Mouse (Mus musculus): ENCODE measurements at regions not wholly inside any gene's neighbourhood (a gene's known extent, or its start where the extent isn't known, plus 50 kb on each side); places are given as distances from the start of the nearest gene placed in this dataset.

DNA sequence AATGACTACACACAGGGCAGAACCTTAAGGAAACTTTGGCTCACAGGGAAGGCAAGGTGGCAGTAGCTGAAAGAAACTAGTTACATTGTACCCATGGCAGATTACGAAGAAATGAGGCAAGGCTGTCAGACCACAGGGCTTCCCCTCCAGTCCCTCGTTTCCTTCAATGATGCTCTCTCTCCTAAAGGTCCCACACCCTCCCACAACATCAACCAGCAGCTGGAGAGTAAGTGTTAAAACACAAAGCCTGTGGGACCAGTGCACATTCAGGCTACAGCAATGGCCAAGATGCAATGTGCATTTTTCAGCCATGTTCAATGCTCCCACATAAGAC lies 355.5 kb downstream of the Ankrd50 start:
- Histone ChIP-seq H3K79me2 (ENCODE audit: control insufficient read depth, insufficient read depth, low read length) (no peaks in the 10 kb centered on the region), H3K27ac (replicated peaks; ENCODE audit: insufficient read depth, low read depth, low read length) (peak overlapping the region; percentile 15; the same call in 1 of the 2 replicates), H3K4me1 (ENCODE audit: control insufficient read depth, insufficient read depth, low read length) (peaks cover 9% of the 10 kb centered on the region), H3K4me3 (ENCODE audit: insufficient read depth, low read depth, low read length) (no peak overlapping the region), H3K36me3 (ENCODE audit: control insufficient read depth, insufficient read depth, low read length) (no peaks in the 10 kb centered on the region), H3K9ac (ENCODE audit: low read depth, low read length) (no peak overlapping the region), H3K27me3 (ENCODE audit: control insufficient read depth, insufficient read depth, low read length) (no peaks in the 10 kb centered on the region)
- TF ChIP-seq CTCF (IDR thresholded peaks at IDR 0.05; ENCODE audit: low read depth, low read length) (no peak), POLR2A (IDR thresholded peaks at IDR 0.05; ENCODE audit: extremely low read depth, insufficient read depth, low read length) (no peak)
- DNase-seq (ENCODE audit: extremely low read depth, low read depth, low spot score), result no peak
- WGBS, result 24% methylated on average over 2 of the region's 2 CpGs

DNA sequence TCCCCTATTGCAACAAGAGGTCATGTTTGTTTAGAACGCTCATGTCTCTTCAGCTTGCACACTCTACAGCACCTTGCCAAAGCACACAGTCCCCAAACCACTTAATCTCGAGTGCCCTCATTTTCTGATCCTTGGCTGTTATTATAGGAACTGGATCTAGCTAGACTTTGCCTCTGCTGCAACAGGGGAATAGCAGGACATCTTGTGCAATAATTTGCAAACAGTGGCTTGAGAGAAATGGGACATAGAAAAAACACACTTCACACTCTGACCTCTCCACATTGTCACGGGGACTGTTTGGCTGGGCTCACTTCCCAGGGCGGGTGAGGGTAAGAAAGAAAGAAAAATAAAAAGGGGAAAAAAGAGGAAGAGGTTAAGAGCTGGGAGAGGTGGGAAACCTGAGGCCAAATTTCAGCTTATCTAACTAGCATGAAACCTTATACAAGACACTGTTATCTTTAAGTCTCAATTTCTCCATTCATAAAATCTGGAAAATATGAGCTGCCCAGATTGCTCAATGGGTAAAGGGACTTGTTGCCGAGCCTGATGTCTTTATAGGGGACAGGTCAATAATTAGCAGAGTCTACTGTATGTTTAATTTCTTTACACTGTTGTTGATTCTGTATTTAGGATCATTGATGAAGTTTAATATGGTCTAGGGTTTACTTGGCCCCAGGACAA lies 356.0 kb downstream of the Ankrd50 start:
- Histone ChIP-seq H3K79me2 (ENCODE audit: control insufficient read depth, insufficient read depth, low read length) (no peaks in the 10 kb centered on the region), H3K27ac (replicated peaks; ENCODE audit: insufficient read depth, low read depth, low read length) (peak overlapping the region; percentile 15), H3K4me1 (ENCODE audit: control insufficient read depth, insufficient read depth, low read length) (peaks cover 9% of the 10 kb centered on the region), H3K36me3 (ENCODE audit: control insufficient read depth, insufficient read depth, low read length) (no peaks in the 10 kb centered on the region), H3K27me3 (ENCODE audit: control insufficient read depth, insufficient read depth, low read length) (no peaks in the 10 kb centered on the region), H3K4me3 (ENCODE audit: insufficient read depth, low read depth, low read length) (no peak overlapping the region), H3K9ac (ENCODE audit: low read depth, low read length) (no peak overlapping the region)
- WGBS, result 14% methylated on average over 5 of the region's 5 CpGs
- TF ChIP-seq CTCF (IDR thresholded peaks at IDR 0.05; ENCODE audit: low read depth, low read length), result no peak
- TF ChIP-seq POLR2A (IDR thresholded peaks at IDR 0.05; ENCODE audit: extremely low read depth, insufficient read depth, low read length), result no peak
- DNase-seq (ENCODE audit: extremely low read depth, low read depth, low spot score), result peak; percentile 100

- TF ChIP-seq CTCF (IDR thresholded peaks at IDR 0.05; ENCODE audit: low read depth, low read length) (no peak), POLR2A (IDR thresholded peaks at IDR 0.05; ENCODE audit: extremely low read depth, insufficient read depth, low read length) (no peak)
- WGBS, result 3% methylated on average over 7 of the region's 7 CpGs
- Histone ChIP-seq H3K4me3 (ENCODE audit: insufficient read depth, low read depth, low read length) (no peak overlapping the region), H3K27ac (replicated peaks; ENCODE audit: insufficient read depth, low read depth, low read length) (peak overlapping the region; percentile 44; the same call in 1 of the 2 replicates), H3K36me3 (ENCODE audit: control insufficient read depth, insufficient read depth, low read length) (no peaks in the 10 kb centered on the region), H3K27me3 (ENCODE audit: control insufficient read depth, insufficient read depth, low read length) (no peaks in the 10 kb centered on the region), H3K79me2 (ENCODE audit: control insufficient read depth, insufficient read depth, low read length) (no peaks in the 10 kb centered on the region), H3K4me1 (ENCODE audit: control insufficient read depth, insufficient read depth, low read length) (peaks cover 6% of the 10 kb centered on the region; the same call in 1 of the 2 replicates), H3K9ac (ENCODE audit: low read depth, low read length) (peak overlapping the region; percentile 44; the same call in 1 of the 2 replicates)
- DNase-seq (ENCODE audit: extremely low read depth, low read depth, low spot score), result peak; percentile 87
Observed at GRCm38 (mm10) chr3:38116071-38116787, 368.4 kb downstream of the Ankrd50 start.

DNA sequence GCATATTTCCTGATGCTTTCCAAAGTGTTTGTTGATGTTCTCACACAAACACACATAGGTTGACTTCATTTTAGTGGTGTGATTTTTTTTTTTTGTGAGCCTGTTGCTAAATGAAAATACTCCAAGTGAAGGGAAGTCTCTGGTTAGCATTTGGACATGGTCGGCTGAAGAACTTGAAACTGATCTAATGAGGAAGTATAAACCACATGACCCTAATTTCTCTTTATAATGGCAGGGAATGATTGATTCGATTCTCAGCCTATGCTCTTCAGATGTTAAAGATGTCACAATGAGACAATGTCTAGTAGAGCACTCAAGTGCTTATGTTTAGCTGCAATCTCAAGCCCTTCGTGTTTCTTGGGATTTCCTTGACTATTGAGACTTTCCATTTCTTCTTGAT lies 372.1 kb downstream of the Ankrd50 start:
- no peak overlapping the region for H3K4me3 ChIP-seq (ENCODE audit: insufficient read depth, low read depth, low read length)
- no peak for DNase-seq (ENCODE audit: extremely low read depth, low read depth, low spot score)

DNA sequence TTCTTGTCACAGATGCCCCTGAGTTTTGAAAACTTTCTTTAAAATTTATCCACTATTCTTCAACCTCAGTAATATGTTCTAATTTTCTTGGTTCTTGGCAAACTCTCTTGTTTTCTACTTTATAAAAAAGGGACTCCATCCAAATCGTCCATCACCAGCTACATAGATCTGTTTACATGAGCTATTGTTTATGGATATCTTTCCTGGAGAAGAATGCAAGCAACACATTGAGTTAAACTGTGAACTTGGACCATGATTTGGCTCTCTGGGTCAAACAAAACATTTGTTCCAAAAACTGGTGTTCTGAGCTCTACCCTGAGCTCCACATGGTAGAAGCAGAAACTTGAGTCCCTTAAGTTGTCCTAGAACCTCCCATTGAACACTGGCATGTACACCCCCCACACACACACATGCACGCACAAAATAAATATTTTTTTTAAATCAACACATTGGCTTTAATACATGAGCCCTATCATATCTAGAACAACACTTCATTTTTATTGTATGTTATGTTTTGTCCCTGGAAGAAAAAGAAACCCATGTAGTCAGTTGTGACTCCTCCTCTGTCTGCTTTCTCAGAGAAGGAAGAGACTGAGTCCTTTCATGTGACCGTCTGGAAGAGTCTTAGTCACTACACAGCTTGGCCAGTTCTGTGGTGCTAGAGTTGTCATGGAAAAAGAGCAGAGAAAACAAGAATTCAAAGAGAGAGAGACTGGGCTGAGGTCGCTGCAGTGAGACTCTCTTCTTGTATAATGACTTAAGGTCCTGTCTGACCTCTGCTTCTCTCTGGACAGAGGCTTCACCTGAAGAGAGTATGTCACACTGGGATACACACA lies 379.4 kb downstream of the Ankrd50 start:
- no peak overlapping the region for H3K27ac ChIP-seq (replicated peaks; ENCODE audit: insufficient read depth, low read depth, low read length)
- H3K4me1 ChIP-seq (ENCODE audit: control insufficient read depth, insufficient read depth, low read length), result no peaks in the 10 kb centered on the region; the same call in 1 of the 2 replicates
- no peaks in the 10 kb centered on the region for H3K36me3 ChIP-seq (ENCODE audit: control insufficient read depth, insufficient read depth, low read length)
- DNase-seq (ENCODE audit: extremely low read depth, low read depth, low spot score), result no peak
- 81% methylated on average over 4 of the region's 4 CpGs for WGBS
- no peak for TF ChIP-seq POLR2A (IDR thresholded peaks at IDR 0.05; ENCODE audit: extremely low read depth, insufficient read depth, low read length)
- TF ChIP-seq CTCF (IDR thresholded peaks at IDR 0.05; ENCODE audit: low read depth, low read length), result no peak
- no peaks in the 10 kb centered on the region for H3K79me2 ChIP-seq (ENCODE audit: control insufficient read depth, insufficient read depth, low read length)
- no peaks in the 10 kb centered on the region for H3K27me3 ChIP-seq (ENCODE audit: control insufficient read depth, insufficient read depth, low read length)
- no peak overlapping the region for H3K4me3 ChIP-seq (ENCODE audit: insufficient read depth, low read depth, low read length)
- no peak overlapping the region for H3K9ac ChIP-seq (ENCODE audit: low read depth, low read length)

More for the DNA sequence above, 372.1 kb downstream of the Ankrd50 start:
- no peaks in the 10 kb centered on the region for H3K27me3 ChIP-seq (ENCODE audit: control insufficient read depth, insufficient read depth, low read length)
- H3K4me1 ChIP-seq (ENCODE audit: control insufficient read depth, insufficient read depth, low read length), result peaks cover 6% of the 10 kb centered on the region; the same call in 1 of the 2 replicates
- no peak overlapping the region for H3K9ac ChIP-seq (ENCODE audit: low read depth, low read length)
- WGBS, result 86% methylated on average over 3 of the region's 3 CpGs
- TF ChIP-seq CTCF (IDR thresholded peaks at IDR 0.05; ENCODE audit: low read depth, low read length) (no peak), POLR2A (IDR thresholded peaks at IDR 0.05; ENCODE audit: extremely low read depth, insufficient read depth, low read length) (no peak)
- no peaks in the 10 kb centered on the region for H3K36me3 ChIP-seq (ENCODE audit: control insufficient read depth, insufficient read depth, low read length)
- no peak overlapping the region for H3K27ac ChIP-seq (replicated peaks; ENCODE audit: insufficient read depth, low read depth, low read length)
- H3K79me2 ChIP-seq (ENCODE audit: control insufficient read depth, insufficient read depth, low read length), result no peaks in the 10 kb centered on the region
